Mouse (Mus musculus) limb, embryonic 12.5 days (tissue): ENCODE results near the gene Myl6b. TPM values are rescaled to one million over a fixed set of nuclear protein-coding genes. Genes with fewer than 3 reads are reported as not detected.
A peak's percentile ranks its signal among the peaks of the same experiment; 100 is the strongest.

Experiments used
- ATAC-seq: fragments of 200-750 bp; cut with Nextera tagmentation; 2 replicates; pipeline ENCODE4 v1.8.0; 2017; ENCODE audit warnings: low read depth, moderate TSS enrichment; ENCODE audit not compliant: insufficient number of reproducible peaks, insufficient read depth, low FRiP score, low TSS enrichment
- H3K27ac ChIP-seq: fragments of 300-500 bp; sonication (generic); 2 replicates; pipeline ENCODE4 v1.5.1; 2016; ENCODE audit warnings: mild to moderate bottlenecking, moderate library complexity
- H3K27me3 ChIP-seq: fragments of 300-500 bp; sonication (generic); 2 replicates; pipeline ENCODE4 v1.6.1; 2016; ENCODE audit warnings: mild to moderate bottlenecking, moderate library complexity
- H3K36me3 ChIP-seq: fragments of 300-500 bp; sonication (generic); 2 replicates; pipeline ENCODE4 v1.6.1; 2016; ENCODE audit warnings: mild to moderate bottlenecking, moderate library complexity
- H3K4me1 ChIP-seq: fragments of 300-500 bp; sonication (generic); replicated peaks from 2 replicates; pipeline ENCODE4 v1.6.1; 2016
- H3K4me2 ChIP-seq: fragments of 300-500 bp; sonication (generic); 2 replicates; pipeline ENCODE4 v1.6.1; 2016; ENCODE audit warnings: mild to moderate bottlenecking, moderate library complexity
- H3K4me3 ChIP-seq: fragments of 300-500 bp; sonication (generic); replicated peaks from 2 replicates; pipeline ENCODE4 v1.5.1; 2016; ENCODE audit warnings: mild to moderate bottlenecking
- H3K9ac ChIP-seq: fragments of 300-500 bp; sonication (generic); replicated peaks from 2 replicates; pipeline ENCODE4 v1.6.1; 2016; ENCODE audit warnings: mild to moderate bottlenecking, moderate library complexity
- H3K9me3 ChIP-seq: fragments of 300-500 bp; sonication (generic); 2 replicates; pipeline ENCODE4 v1.6.1; 2016; ENCODE audit warnings: mild to moderate bottlenecking, moderate library complexity
- WGBS: fragments of 180-500 bp; shearing (Covaris S2); methylation state at CpG from one replicate; pipeline ENCODE4 v1.1.7; 2016; 5-methylcytosine and 5-hydroxymethylcytosine counted together
- polyA plus RNA-seq: library from polyadenylated mRNA; unstranded; fragments of >200 nt; fragmentation: Nextera tagmentation; extraction: Ambion mirVana; gene quantifications from 2 replicates; pipeline ENCODE4 v1.2.1, GENCODE M21; 2016

Myl6b gene
- 3.2 and 3.4 TPM in 2 replicates for polyA plus RNA-seq

- under 1% methylated on average over 27 of the region's 27 CpGs for WGBS
- Histone ChIP-seq H3K4me1 (peaks cover 12% of the 10 kb centered on the region), H3K27ac (peak within 1 kb of the TSS; percentile 80), H3K4me2 (peak within 1 kb of the TSS; percentile 66), H3K9me3 (no peaks in the 10 kb centered on the region), H3K9ac (peak within 1 kb of the TSS; percentile 59), H3K27me3 (peaks cover 7% of the 10 kb centered on the region; the same call in 1 of the 2 replicates), H3K36me3 (no peaks in the 10 kb centered on the region), H3K4me3 (peak within 1 kb of the TSS; percentile 48)
- ATAC-seq = peak; percentile 85
Measured at GRCm38 (mm10) chr10:128498590-128498989, at the start of gene Myl6b. Gene Myl6b (minus strand): TSS chr10:128498685.

GRCm38 (mm10) chr10:128547361-128548032 lies 49.0 kb upstream of the Myl6b start, which contains the start of gene Zc3h10:
Gene Zc3h10 (minus strand): TSS chr10:128547774.
- H3K4me1 ChIP-seq = peaks cover 13% of the 10 kb centered on the region
- H3K27me3 ChIP-seq = no peaks in the 10 kb centered on the region
- peaks cover 33% of the 10 kb centered on the region for H3K36me3 ChIP-seq
- H3K9ac ChIP-seq = peak within 1 kb of the TSS; percentile 93
- peak within 1 kb of the TSS; percentile 83 for H3K4me2 ChIP-seq
- H3K4me3 ChIP-seq = peak within 1 kb of the TSS; percentile 72
- peak within 1 kb of the TSS; percentile 97 for H3K27ac ChIP-seq
- no peaks in the 10 kb centered on the region for H3K9me3 ChIP-seq
- WGBS = 1% methylated on average over 50 of the region's 50 CpGs
- ATAC-seq = peak; percentile 90

- Histone ChIP-seq H3K9me3 (no peaks in the 10 kb centered on the region), H3K36me3 (peaks cover 38% of the 10 kb centered on the region), H3K27me3 (no peaks in the 10 kb centered on the region), H3K4me1 (peaks cover 13% of the 10 kb centered on the region), H3K4me3 (peak overlapping the region; percentile 72), H3K9ac (peak overlapping the region; percentile 62), H3K4me2 (peak overlapping the region; percentile 83), H3K27ac (peak overlapping the region; percentile 97)
- no peak for ATAC-seq
- WGBS = 26% methylated on average over 7 of the region's 7 CpGs
Measured at GRCm38 (mm10) chr10:128546787-128547186, 48.3 kb upstream of the Myl6b start.

GRCm38 (mm10) chr10:128546361-128546760 lies 47.9 kb upstream of the Myl6b start:
- Histone ChIP-seq H3K9ac (peak overlapping the region; percentile 62; the same call in 1 of the 2 replicates), H3K27ac (peak overlapping the region; percentile 97; the same call in 1 of the 2 replicates), H3K4me2 (peak overlapping the region; percentile 83), H3K4me1 (peaks cover 13% of the 10 kb centered on the region), H3K36me3 (peaks cover 40% of the 10 kb centered on the region), H3K9me3 (no peaks in the 10 kb centered on the region), H3K27me3 (no peaks in the 10 kb centered on the region), H3K4me3 (peak overlapping the region; percentile 72)
- WGBS = 11% methylated on average over 4 of the region's 4 CpGs
- ATAC-seq = no peak

GRCm38 (mm10) chr10:128545570-128545898 lies 47.0 kb upstream of the Myl6b start:
- H3K9me3 ChIP-seq = no peaks in the 10 kb centered on the region
- H3K9ac ChIP-seq = no peak overlapping the region
- H3K4me2 ChIP-seq = peak overlapping the region; percentile 83; the same call in 1 of the 2 replicates
- H3K4me3 ChIP-seq = no peak overlapping the region
- peaks cover 13% of the 10 kb centered on the region for H3K4me1 ChIP-seq
- ATAC-seq = no peak
- 85% methylated on average over 3 of the region's 3 CpGs for WGBS
- H3K36me3 ChIP-seq = peaks cover 45% of the 10 kb centered on the region
- H3K27ac ChIP-seq = no peak overlapping the region
- no peaks in the 10 kb centered on the region for H3K27me3 ChIP-seq

- H3K36me3 ChIP-seq = peaks cover 45% of the 10 kb centered on the region
- WGBS = 93% methylated on average over 37 of the region's 37 CpGs
Measured at GRCm38 (mm10) chr10:128544674-128545569, 46.4 kb upstream of the Myl6b start.

GRCm38 (mm10) chr10:128544151-128544657 lies 45.7 kb upstream of the Myl6b start:
- H3K27me3 ChIP-seq = no peaks in the 10 kb centered on the region
- peaks cover 45% of the 10 kb centered on the region for H3K36me3 ChIP-seq
- no peak overlapping the region for H3K4me3 ChIP-seq
- H3K4me2 ChIP-seq = no peak overlapping the region
- no peaks in the 10 kb centered on the region for H3K9me3 ChIP-seq
- no peak overlapping the region for H3K9ac ChIP-seq
- no peak for ATAC-seq
- H3K4me1 ChIP-seq = peaks cover 13% of the 10 kb centered on the region
- WGBS = 94% methylated on average over 15 of the region's 15 CpGs
- no peak overlapping the region for H3K27ac ChIP-seq

More at GRCm38 (mm10) chr10:128544674-128545569, 46.4 kb upstream of the Myl6b start:
- H3K9ac ChIP-seq = no peak overlapping the region
- H3K27ac ChIP-seq = no peak overlapping the region
- no peak for ATAC-seq
- no peak overlapping the region for H3K4me2 ChIP-seq
- no peaks in the 10 kb centered on the region for H3K27me3 ChIP-seq
- H3K4me3 ChIP-seq = no peak overlapping the region
- H3K4me1 ChIP-seq = peaks cover 13% of the 10 kb centered on the region
- H3K9me3 ChIP-seq = no peaks in the 10 kb centered on the region

- Histone ChIP-seq H3K9ac (no peak overlapping the region), H3K4me3 (no peak overlapping the region), H3K4me2 (no peak overlapping the region), H3K9me3 (no peaks in the 10 kb centered on the region), H3K4me1 (peaks cover 13% of the 10 kb centered on the region), H3K27ac (no peak overlapping the region), H3K27me3 (no peaks in the 10 kb centered on the region), H3K36me3 (peaks cover 45% of the 10 kb centered on the region)
- ATAC-seq = no peak
- 83% methylated on average over 2 of the region's 2 CpGs for WGBS
Measured at GRCm38 (mm10) chr10:128543100-128543499, 44.6 kb upstream of the Myl6b start.

GRCm38 (mm10) chr10:128538340-128538870 lies 39.9 kb upstream of the Myl6b start:
- WGBS = 91% methylated on average over 1 of the region's 1 CpGs
- no peak for ATAC-seq
- H3K9me3 ChIP-seq = no peaks in the 10 kb centered on the region

GRCm38 (mm10) chr10:128536266-128536940 lies 37.9 kb upstream of the Myl6b start:
- H3K4me2 ChIP-seq = peak overlapping the region; percentile 48
- peak overlapping the region; percentile 13; the same call in 1 of the 2 replicates for H3K4me3 ChIP-seq
- 0 out of 2 replicates have a peak, but pooled peaks cover 3% of the 10 kb centered on the region for H3K4me1 ChIP-seq
- H3K27me3 ChIP-seq = no peaks in the 10 kb centered on the region
- H3K27ac ChIP-seq = peak overlapping the region; percentile 56; the same call in 1 of the 2 replicates
- no peaks in the 10 kb centered on the region for H3K9me3 ChIP-seq
- 15% methylated on average over 18 of the region's 18 CpGs for WGBS
- H3K9ac ChIP-seq = no peak overlapping the region
- ATAC-seq = peak; percentile 78
- peaks cover 5% of the 10 kb centered on the region; the same call in 1 of the 2 replicates for H3K36me3 ChIP-seq

More at GRCm38 (mm10) chr10:128538340-128538870, 39.9 kb upstream of the Myl6b start:
- Histone ChIP-seq H3K4me1 (0 out of 2 replicates have a peak, but pooled peaks cover 3% of the 10 kb centered on the region), H3K36me3 (peaks cover 21% of the 10 kb centered on the region), H3K27me3 (no peaks in the 10 kb centered on the region), H3K27ac (no peak overlapping the region), H3K4me2 (no peak overlapping the region), H3K9ac (no peak overlapping the region), H3K4me3 (no peak overlapping the region)
